Mouse (Mus musculus) forebrain, embryonic 11.5 days (tissue): ENCODE results near the gene Serpinf2. TPM values are rescaled to one million over a fixed set of nuclear protein-coding genes. Genes with fewer than 3 reads are reported as not detected.

ENCODE experiments used
- ATAC-seq: fragments of 200-750 bp; cut with Nextera tagmentation; replicated peaks from 2 replicates; pipeline ENCODE4 v1.8.0; 2017; ENCODE audit warnings: moderate TSS enrichment; ENCODE audit not compliant: low FRiP score
- DNase-seq: peaks from one replicate; pipeline ENCODE4 v3.0.0-alpha.2; 2017; ENCODE audit warnings: low spot score
- H3K27ac ChIP-seq: fragments of 300-500 bp; sonication (generic); 2 replicates; pipeline ENCODE4 v1.5.1; 2014; ENCODE audit warnings: low read depth, low read length
- H3K27me3 ChIP-seq: fragments of 300-500 bp; sonication (generic); 2 replicates; pipeline ENCODE4 v1.6.1; 2014; ENCODE audit warnings: mild to moderate bottlenecking, low read length, mixed read lengths; ENCODE audit not compliant: control insufficient read depth, insufficient read depth
- H3K36me3 ChIP-seq: fragments of 300-500 bp; sonication (generic); 2 replicates; pipeline ENCODE4 v1.6.1; 2014; ENCODE audit warnings: mild to moderate bottlenecking, low read length, moderate library complexity, mixed read lengths; ENCODE audit not compliant: control insufficient read depth, insufficient read depth
- H3K4me1 ChIP-seq: fragments of 300-500 bp; sonication (generic); replicated peaks from 2 replicates; pipeline ENCODE4 v1.6.1; 2014; ENCODE audit warnings: low read length, mixed read lengths; ENCODE audit not compliant: control insufficient read depth, insufficient read depth
- H3K4me2 ChIP-seq: fragments of 300-500 bp; sonication (generic); 2 replicates; pipeline ENCODE4 v1.6.1; 2014; ENCODE audit warnings: low read depth, mild to moderate bottlenecking, low read length, moderate library complexity, mixed read lengths; ENCODE audit not compliant: severe bottlenecking
- H3K4me3 ChIP-seq: fragments of 300-500 bp; sonication (generic); 2 replicates; pipeline ENCODE4 v1.5.1; 2014; ENCODE audit warnings: low read depth, low read length
- H3K9ac ChIP-seq: fragments of 300-500 bp; sonication (generic); 2 replicates; pipeline ENCODE4 v1.6.1; 2014; ENCODE audit warnings: low read length
- H3K9me3 ChIP-seq: fragments of 300-500 bp; sonication (generic); 2 replicates; pipeline ENCODE4 v1.6.1; 2016; ENCODE audit warnings: low read length, mixed read lengths; ENCODE audit not compliant: control insufficient read depth
- WGBS: fragments of 180-500 bp; shearing (Covaris S2); extraction: QIAGEN DNeasy Blood & Tissue Kit; methylation state at CpG from one replicate; pipeline ENCODE4 v1.1.7; 2014; 5-methylcytosine and 5-hydroxymethylcytosine counted together
- polyA plus RNA-seq: library from polyadenylated mRNA; unstranded; fragments of >200 nt; fragmentation: Nextera tagmentation; extraction: Ambion mirVana; gene quantifications from 2 replicates; pipeline ENCODE4 v1.2.1, GENCODE M21; 2014

Gene Serpinf2
- polyA plus RNA-seq, 1 experiment from 2014 or later, result not detected

GRCm38 (mm10) chr11:75449695-75450094, 10.3 kb upstream of the Serpinf2 start:
- Histone ChIP-seq H3K9me3 (no peaks in the 10 kb centered on the region), H3K36me3 (no peaks in the 10 kb centered on the region; the same call in 1 of the 2 replicates), H3K9ac (no peak overlapping the region), H3K27me3 (no peaks in the 10 kb centered on the region), H3K4me3 (no peak overlapping the region), H3K27ac (no peak overlapping the region), H3K4me2 (no peak overlapping the region), H3K4me1 (peaks cover 5% of the 10 kb centered on the region)
- DNase-seq, result no peak
- no peak for ATAC-seq
- WGBS, result 92% methylated on average over 7 of the region's 7 CpGs

- Histone ChIP-seq H3K36me3 (no peaks in the 10 kb centered on the region; the same call in 1 of the 2 replicates), H3K27ac (no peak overlapping the region), H3K9me3 (no peaks in the 10 kb centered on the region)
These were observed 9.2 kb upstream of the Serpinf2 start for GRCm38 (mm10) chr11:75448575-75448974.

GRCm38 (mm10) chr11:75443711-75444110, 4.3 kb upstream of the Serpinf2 start:
- Histone ChIP-seq H3K4me1 (peaks cover 2% of the 10 kb centered on the region; the same call in 1 of the 2 replicates), H3K27me3 (no peaks in the 10 kb centered on the region), H3K27ac (no peak overlapping the region), H3K36me3 (no peaks in the 10 kb centered on the region; the same call in 1 of the 2 replicates), H3K9ac (no peak overlapping the region), H3K4me3 (no peak overlapping the region), H3K4me2 (no peak overlapping the region), H3K9me3 (no peaks in the 10 kb centered on the region)
- no peak for DNase-seq
- no peak for ATAC-seq
- 50% methylated on average over 8 of the region's 8 CpGs for WGBS

More at GRCm38 (mm10) chr11:75448575-75448974, 9.2 kb upstream of the Serpinf2 start:
- no peak overlapping the region for H3K9ac ChIP-seq
- no peak overlapping the region for H3K4me2 ChIP-seq
- no peaks in the 10 kb centered on the region for H3K27me3 ChIP-seq
- H3K4me1 ChIP-seq, result peaks cover 2% of the 10 kb centered on the region
- 83% methylated on average over 3 of the region's 3 CpGs for WGBS
- ATAC-seq, result no peak
- DNase-seq, result no peak
- no peak overlapping the region for H3K4me3 ChIP-seq

- no peak overlapping the region for H3K9ac ChIP-seq
- 82% methylated on average over 16 of the region's 16 CpGs for WGBS
- H3K27me3 ChIP-seq, result no peaks in the 10 kb centered on the region
- H3K4me1 ChIP-seq, result peaks cover 2% of the 10 kb centered on the region; the same call in 1 of the 2 replicates
- H3K27ac ChIP-seq, result no peak overlapping the region
- no peaks in the 10 kb centered on the region for H3K36me3 ChIP-seq
- H3K9me3 ChIP-seq, result no peaks in the 10 kb centered on the region
- DNase-seq, result no peak
- ATAC-seq, result no peak
- no peak overlapping the region for H3K4me3 ChIP-seq
- no peak overlapping the region for H3K4me2 ChIP-seq
These were observed 2.2 kb upstream of the Serpinf2 start for GRCm38 (mm10) chr11:75441601-75442000.

GRCm38 (mm10) chr11:75441034-75441433, 1.6 kb upstream of the Serpinf2 start:
- Histone ChIP-seq H3K27ac (no peak overlapping the region), H3K4me3 (no peak overlapping the region), H3K9ac (no peak overlapping the region), H3K4me2 (no peak overlapping the region), H3K27me3 (no peaks in the 10 kb centered on the region), H3K4me1 (peaks cover 2% of the 10 kb centered on the region; the same call in 1 of the 2 replicates), H3K9me3 (no peaks in the 10 kb centered on the region), H3K36me3 (no peaks in the 10 kb centered on the region)
- ATAC-seq (no peak), DNase-seq (no peak)
- 89% methylated on average over 7 of the region's 7 CpGs for WGBS

GRCm38 (mm10) chr11:75439951-75440350, 560 bp upstream of the Serpinf2 start:
- Histone ChIP-seq H3K9ac (no peak overlapping the region), H3K4me2 (no peak overlapping the region), H3K4me1 (peaks cover 2% of the 10 kb centered on the region; the same call in 1 of the 2 replicates), H3K4me3 (no peak overlapping the region), H3K27me3 (no peaks in the 10 kb centered on the region), H3K9me3 (no peaks in the 10 kb centered on the region), H3K36me3 (no peaks in the 10 kb centered on the region), H3K27ac (no peak overlapping the region)
- WGBS, result 91% methylated on average over 3 of the region's 3 CpGs
- no peak for ATAC-seq
- DNase-seq, result no peak

GRCm38 (mm10) chr11:75438804-75439203, 587 bp downstream of the Serpinf2 start:
- WGBS, result 96% methylated on average over 3 of the region's 3 CpGs
- DNase-seq, result no peak
- no peak for ATAC-seq
- H3K4me1 ChIP-seq, result peaks cover 2% of the 10 kb centered on the region; the same call in 1 of the 2 replicates
- no peaks in the 10 kb centered on the region for H3K36me3 ChIP-seq
- no peak overlapping the region for H3K9ac ChIP-seq
- no peak overlapping the region for H3K27ac ChIP-seq
- no peak overlapping the region for H3K4me2 ChIP-seq
- H3K4me3 ChIP-seq, result no peak overlapping the region
- H3K9me3 ChIP-seq, result peaks cover 4% of the 10 kb centered on the region; the same call in 1 of the 2 replicates
- no peaks in the 10 kb centered on the region for H3K27me3 ChIP-seq

GRCm38 (mm10) chr11:75438194-75438593, 1.2 kb downstream of the Serpinf2 start:
- Histone ChIP-seq H3K4me2 (no peak overlapping the region), H3K9ac (no peak overlapping the region), H3K9me3 (peaks cover 4% of the 10 kb centered on the region; the same call in 1 of the 2 replicates), H3K4me3 (no peak overlapping the region), H3K27ac (no peak overlapping the region), H3K4me1 (no peaks in the 10 kb centered on the region), H3K27me3 (no peaks in the 10 kb centered on the region), H3K36me3 (no peaks in the 10 kb centered on the region)
- DNase-seq (no peak), ATAC-seq (no peak)
- 88% methylated on average over 13 of the region's 13 CpGs for WGBS

- Histone ChIP-seq H3K27me3 (no peaks in the 10 kb centered on the region), H3K4me1 (no peaks in the 10 kb centered on the region), H3K9ac (no peak overlapping the region), H3K4me2 (no peak overlapping the region), H3K4me3 (no peak overlapping the region), H3K9me3 (peaks cover 4% of the 10 kb centered on the region; the same call in 1 of the 2 replicates), H3K36me3 (no peaks in the 10 kb centered on the region), H3K27ac (no peak overlapping the region)
- WGBS, result 86% methylated on average over 5 of the region's 5 CpGs
- DNase-seq (no peak), ATAC-seq (no peak)
These were observed 5.3 kb downstream of the Serpinf2 start for GRCm38 (mm10) chr11:75434138-75434537.
